Mouse (Mus musculus) liver, embryonic 12.5 days (tissue): ENCODE results near the gene Pcsk5. TPM values are rescaled to one million over a fixed set of nuclear protein-coding genes. Genes with fewer than 3 reads are reported as not detected.

Experiments used
- ATAC-seq: fragments of 200-750 bp; cut with Nextera tagmentation; 2 replicates; pipeline ENCODE4 v1.8.0; 2017; ENCODE audit warnings: moderate number of reproducible peaks, mild to moderate bottlenecking, moderate library complexity
- H3K27ac ChIP-seq: fragments of 300-500 bp; sonication (generic); 2 replicates; pipeline ENCODE4 v1.5.1; 2016; ENCODE audit warnings: mild to moderate bottlenecking
- H3K27me3 ChIP-seq: fragments of 300-500 bp; sonication (generic); replicated peaks from 2 replicates; pipeline ENCODE4 v1.6.1; 2016; ENCODE audit warnings: mild to moderate bottlenecking, moderate library complexity
- H3K36me3 ChIP-seq: fragments of 300-500 bp; sonication (generic); 2 replicates; pipeline ENCODE4 v1.6.1; 2016; ENCODE audit warnings: mild to moderate bottlenecking, moderate library complexity
- H3K4me1 ChIP-seq: fragments of 300-500 bp; sonication (generic); 2 replicates; pipeline ENCODE4 v1.6.1; 2016
- H3K4me2 ChIP-seq: fragments of 300-500 bp; sonication (generic); 2 replicates; pipeline ENCODE4 v1.6.1; 2016; ENCODE audit warnings: mild to moderate bottlenecking, moderate library complexity
- H3K4me3 ChIP-seq: fragments of 300-500 bp; sonication (generic); 2 replicates; pipeline ENCODE4 v1.5.1; 2016; ENCODE audit warnings: mild to moderate bottlenecking, moderate library complexity
- H3K9ac ChIP-seq: fragments of 300-500 bp; sonication (generic); 2 replicates; pipeline ENCODE4 v1.6.1; 2016; ENCODE audit warnings: mild to moderate bottlenecking, moderate library complexity
- H3K9me3 ChIP-seq: fragments of 300-500 bp; sonication (generic); replicated peaks from 2 replicates; pipeline ENCODE4 v1.6.1; 2016; ENCODE audit warnings: mild to moderate bottlenecking, moderate library complexity
- WGBS: fragments of 180-500 bp; shearing (Covaris S2); methylation state at CpG from one replicate; pipeline ENCODE4 v1.1.7; 2016; ENCODE audit not compliant: insufficient replicate concordance; 5-methylcytosine and 5-hydroxymethylcytosine counted together
- polyA plus RNA-seq: library from polyadenylated mRNA; unstranded; fragments of >200 nt; fragmentation: Nextera tagmentation; extraction: Ambion mirVana; gene quantifications from 2 replicates; pipeline ENCODE4 v1.2.1, GENCODE M21; 2016

Pcsk5 gene
- polyA plus RNA-seq, 1 experiment from 2014 or later: 2.9 TPM

GRCm38 (mm10) chr19:17439476-17440189 lies 397.8 kb downstream of the Pcsk5 start:
- Histone ChIP-seq H3K27ac (no peak overlapping the region), H3K36me3 (no peaks in the 10 kb centered on the region), H3K4me3 (no peak overlapping the region), H3K27me3 (no peaks in the 10 kb centered on the region), H3K4me2 (no peak overlapping the region), H3K9me3 (no peaks in the 10 kb centered on the region), H3K9ac (no peak overlapping the region), H3K4me1 (no peaks in the 10 kb centered on the region)
- WGBS: 56% methylated on average over 4 of the region's 4 CpGs
- ATAC-seq: no peak

GRCm38 (mm10) chr19:17436651-17437050 lies 400.8 kb downstream of the Pcsk5 start:
- Histone ChIP-seq H3K4me1 (no peaks in the 10 kb centered on the region), H3K27me3 (no peaks in the 10 kb centered on the region), H3K4me2 (no peak overlapping the region), H3K9ac (no peak overlapping the region), H3K36me3 (no peaks in the 10 kb centered on the region), H3K4me3 (no peak overlapping the region), H3K9me3 (no peaks in the 10 kb centered on the region), H3K27ac (no peak overlapping the region)
- ATAC-seq: no peak
- 78% methylated on average over 1 of the region's 1 CpGs for WGBS

- H3K4me2 ChIP-seq: no peak overlapping the region
- H3K4me1 ChIP-seq: no peaks in the 10 kb centered on the region
- H3K9ac ChIP-seq: no peak overlapping the region
- H3K9me3 ChIP-seq: no peaks in the 10 kb centered on the region
- no peaks in the 10 kb centered on the region for H3K36me3 ChIP-seq
- H3K27ac ChIP-seq: no peak overlapping the region
- H3K27me3 ChIP-seq: no peaks in the 10 kb centered on the region
- WGBS: 43% methylated on average over 2 of the region's 2 CpGs
- H3K4me3 ChIP-seq: no peak overlapping the region
- no peak for ATAC-seq
Observed at GRCm38 (mm10) chr19:17428561-17428914, 408.9 kb downstream of the Pcsk5 start.

- Histone ChIP-seq H3K4me2 (no peak overlapping the region), H3K27me3 (no peaks in the 10 kb centered on the region), H3K4me1 (no peaks in the 10 kb centered on the region), H3K27ac (no peak overlapping the region), H3K9me3 (no peaks in the 10 kb centered on the region), H3K9ac (no peak overlapping the region), H3K4me3 (no peak overlapping the region), H3K36me3 (no peaks in the 10 kb centered on the region)
- WGBS: 69% methylated on average over 2 of the region's 2 CpGs
- no peak for ATAC-seq
Observed at GRCm38 (mm10) chr19:17427824-17428560, 409.4 kb downstream of the Pcsk5 start.

GRCm38 (mm10) chr19:17423306-17423705 lies 414.1 kb downstream of the Pcsk5 start:
- ATAC-seq: peak; percentile 44; the same call in 1 of the 2 replicates
- Histone ChIP-seq H3K27ac (no peak overlapping the region), H3K27me3 (no peaks in the 10 kb centered on the region), H3K4me1 (no peaks in the 10 kb centered on the region), H3K36me3 (no peaks in the 10 kb centered on the region), H3K4me2 (no peak overlapping the region), H3K9me3 (no peaks in the 10 kb centered on the region), H3K4me3 (no peak overlapping the region), H3K9ac (no peak overlapping the region)
- 28% methylated on average over 3 of the region's 3 CpGs for WGBS

- Histone ChIP-seq H3K4me2 (no peak overlapping the region), H3K4me1 (no peaks in the 10 kb centered on the region), H3K9me3 (no peaks in the 10 kb centered on the region), H3K36me3 (no peaks in the 10 kb centered on the region), H3K9ac (no peak overlapping the region), H3K27ac (no peak overlapping the region), H3K27me3 (no peaks in the 10 kb centered on the region), H3K4me3 (no peak overlapping the region)
- no peak for ATAC-seq
- 81% methylated on average over 1 of the region's 1 CpGs for WGBS
Observed at GRCm38 (mm10) chr19:17417855-17418254, 419.6 kb downstream of the Pcsk5 start.

- ATAC-seq: no peak
- H3K27ac ChIP-seq: no peak overlapping the region
- 60% methylated on average over 4 of the region's 4 CpGs for WGBS
- H3K4me1 ChIP-seq: peaks cover 15% of the 10 kb centered on the region
- H3K4me3 ChIP-seq: no peak overlapping the region
- H3K9me3 ChIP-seq: no peaks in the 10 kb centered on the region
- H3K27me3 ChIP-seq: no peaks in the 10 kb centered on the region
- no peak overlapping the region for H3K9ac ChIP-seq
- H3K36me3 ChIP-seq: no peaks in the 10 kb centered on the region
- H3K4me2 ChIP-seq: no peak overlapping the region
Observed at GRCm38 (mm10) chr19:17412915-17413459, 424.4 kb downstream of the Pcsk5 start.

GRCm38 (mm10) chr19:17410465-17411065 lies 426.9 kb downstream of the Pcsk5 start:
- peaks cover 15% of the 10 kb centered on the region for H3K4me1 ChIP-seq
- H3K9ac ChIP-seq: peak overlapping the region; percentile 12; the same call in 1 of the 2 replicates
- no peaks in the 10 kb centered on the region for H3K27me3 ChIP-seq
- no peaks in the 10 kb centered on the region for H3K36me3 ChIP-seq
- peak overlapping the region; percentile 66; the same call in 1 of the 2 replicates for H3K27ac ChIP-seq
- no peak overlapping the region for H3K4me3 ChIP-seq
- no peaks in the 10 kb centered on the region for H3K9me3 ChIP-seq
- ATAC-seq: peak; percentile 48
- H3K4me2 ChIP-seq: peak overlapping the region; percentile 18; the same call in 1 of the 2 replicates
- 38% methylated on average over 5 of the region's 5 CpGs for WGBS

GRCm38 (mm10) chr19:17409351-17409750 lies 428.1 kb downstream of the Pcsk5 start:
- no peak overlapping the region for H3K4me3 ChIP-seq
- 46% methylated on average over 3 of the region's 3 CpGs for WGBS

GRCm38 (mm10) chr19:17408591-17408990 lies 428.8 kb downstream of the Pcsk5 start:
- Histone ChIP-seq H3K4me3 (no peak overlapping the region), H3K9ac (no peak overlapping the region), H3K36me3 (no peaks in the 10 kb centered on the region), H3K27ac (no peak overlapping the region), H3K4me1 (peaks cover 15% of the 10 kb centered on the region), H3K9me3 (no peaks in the 10 kb centered on the region), H3K4me2 (no peak overlapping the region), H3K27me3 (no peaks in the 10 kb centered on the region)
- peak; percentile 28; the same call in 1 of the 2 replicates for ATAC-seq

More at GRCm38 (mm10) chr19:17409351-17409750, 428.1 kb downstream of the Pcsk5 start:
- H3K27me3 ChIP-seq: no peaks in the 10 kb centered on the region
- no peaks in the 10 kb centered on the region for H3K36me3 ChIP-seq
- peaks cover 15% of the 10 kb centered on the region for H3K4me1 ChIP-seq
- no peak overlapping the region for H3K4me2 ChIP-seq
- H3K9me3 ChIP-seq: no peaks in the 10 kb centered on the region
- H3K9ac ChIP-seq: no peak overlapping the region
- no peak for ATAC-seq
- H3K27ac ChIP-seq: no peak overlapping the region

- H3K27me3 ChIP-seq: no peaks in the 10 kb centered on the region
- 75% methylated on average over 5 of the region's 5 CpGs for WGBS
- ATAC-seq: peak; percentile 78
- H3K9ac ChIP-seq: no peak overlapping the region
- no peak overlapping the region for H3K4me2 ChIP-seq
- H3K27ac ChIP-seq: no peak overlapping the region
- H3K4me1 ChIP-seq: peaks cover 15% of the 10 kb centered on the region
- no peaks in the 10 kb centered on the region for H3K9me3 ChIP-seq
- no peak overlapping the region for H3K4me3 ChIP-seq
- no peaks in the 10 kb centered on the region for H3K36me3 ChIP-seq
Observed at GRCm38 (mm10) chr19:17406823-17407222, 430.6 kb downstream of the Pcsk5 start.

GRCm38 (mm10) chr19:17403175-17403574 lies 434.3 kb downstream of the Pcsk5 start:
- no peak for ATAC-seq
- 74% methylated on average over 4 of the region's 4 CpGs for WGBS
- Histone ChIP-seq H3K9me3 (no peaks in the 10 kb centered on the region), H3K9ac (no peak overlapping the region), H3K4me2 (no peak overlapping the region), H3K4me3 (no peak overlapping the region), H3K27me3 (no peaks in the 10 kb centered on the region), H3K4me1 (no peaks in the 10 kb centered on the region), H3K27ac (no peak overlapping the region), H3K36me3 (peaks cover 30% of the 10 kb centered on the region)
